Mouse (Mus musculus): ENCODE measurements around the gene Pla2g15.

Pla2g15 gene

DNA sequence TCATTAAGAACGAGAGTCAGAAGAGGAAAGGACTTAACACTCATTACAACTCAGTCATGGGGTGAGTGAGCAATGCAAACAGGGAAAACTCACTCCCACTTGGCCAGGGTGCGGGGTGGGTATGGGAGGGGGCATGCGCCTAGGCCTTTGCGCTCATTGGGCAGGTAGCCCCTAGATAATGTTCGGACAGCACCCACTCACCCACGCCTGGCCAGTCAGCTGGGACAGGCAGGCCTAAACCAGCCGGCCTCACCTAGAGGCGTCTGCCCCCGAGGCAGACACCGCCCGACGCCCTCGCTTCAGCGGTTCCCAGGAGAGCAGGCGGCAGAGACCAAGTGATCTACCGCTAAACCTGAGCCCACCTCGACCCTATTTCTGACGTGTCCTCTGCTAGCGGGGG, 14.5 kb upstream of the Pla2g15 start:
- peak; percentile 53 for DNase-seq

GRCm38 (mm10) chr8:106136156-106137130, 13.8 kb upstream of the Pla2g15 start, which contains the start of gene Esrp2:
TSS of gene Esrp2 (minus strand) at chr8:106136974.
- peak; percentile 88 for DNase-seq

GRCm38 (mm10) chr8:106137218-106137905, 12.8 kb upstream of the Pla2g15 start:
- peak; percentile 44 for DNase-seq

DNA sequence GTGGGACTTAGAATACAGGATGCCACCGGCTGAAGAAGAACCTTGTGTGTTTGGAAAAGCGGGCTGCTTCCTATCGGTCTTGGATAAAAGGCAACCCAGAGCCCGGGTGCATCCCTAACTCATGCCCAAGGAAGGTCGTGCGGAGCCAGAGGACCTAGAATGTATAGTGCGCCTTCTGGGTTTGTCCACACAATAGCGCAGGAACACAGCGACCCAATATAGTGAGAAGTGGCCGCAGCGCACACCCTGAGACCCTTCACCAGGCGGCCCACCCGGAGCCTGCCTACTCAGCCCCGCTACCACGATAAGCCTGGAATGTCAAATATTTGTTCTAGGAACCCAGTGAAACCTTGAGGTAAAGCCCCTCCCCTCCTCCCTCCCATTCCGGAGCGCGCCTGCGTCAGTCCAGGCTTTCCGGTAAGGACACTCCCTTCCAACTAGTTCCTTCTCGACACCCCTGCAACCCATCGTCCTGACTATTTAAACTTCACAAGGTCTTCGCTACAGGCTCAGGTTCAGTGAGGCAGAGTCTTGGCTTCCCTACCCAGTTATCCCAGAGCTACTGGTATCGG, 12.2 kb upstream of the Pla2g15 start:
- peak; percentile 87 for DNase-seq

DNA sequence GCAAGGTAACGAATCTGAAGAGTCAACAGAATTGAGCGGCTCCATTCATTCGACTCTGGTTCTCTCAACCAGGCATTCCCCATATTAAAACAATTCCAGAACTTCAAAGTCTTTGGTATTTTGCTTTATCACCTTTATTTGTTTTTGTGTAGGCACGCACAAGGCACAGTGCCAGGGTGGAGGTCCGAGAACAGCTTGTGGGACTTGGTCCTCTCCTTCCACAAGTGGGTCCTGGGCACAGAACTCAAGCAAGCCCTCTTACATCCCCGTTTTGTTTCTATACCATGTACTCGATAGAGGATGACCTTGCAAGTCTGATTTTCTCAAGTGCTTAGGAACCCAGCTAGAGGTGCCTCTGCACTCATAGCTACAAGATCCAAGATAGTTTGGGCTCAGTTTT, 11.6 kb upstream of the Pla2g15 start:
- no peak for DNase-seq

DNA sequence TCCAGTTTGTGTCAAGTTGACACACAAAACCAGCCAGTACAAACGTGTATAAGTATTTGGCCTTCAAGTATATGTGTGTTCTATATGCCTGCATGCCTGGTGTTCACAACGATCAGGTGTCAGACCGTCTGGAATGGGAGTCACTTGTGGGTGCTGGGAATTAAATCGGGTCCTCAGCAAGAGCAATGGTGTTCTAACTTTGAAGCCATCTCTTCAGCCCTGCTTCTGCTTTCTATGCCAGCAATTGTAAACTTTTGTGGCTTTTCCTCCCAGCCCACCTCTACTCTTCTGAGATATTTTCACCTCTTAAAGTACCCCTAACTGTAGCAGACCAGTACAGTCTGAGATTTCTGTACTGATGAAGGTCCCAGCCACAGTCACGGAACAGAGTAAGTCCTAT, 10.0 kb upstream of the Pla2g15 start:
- no peak for DNase-seq

DNA sequence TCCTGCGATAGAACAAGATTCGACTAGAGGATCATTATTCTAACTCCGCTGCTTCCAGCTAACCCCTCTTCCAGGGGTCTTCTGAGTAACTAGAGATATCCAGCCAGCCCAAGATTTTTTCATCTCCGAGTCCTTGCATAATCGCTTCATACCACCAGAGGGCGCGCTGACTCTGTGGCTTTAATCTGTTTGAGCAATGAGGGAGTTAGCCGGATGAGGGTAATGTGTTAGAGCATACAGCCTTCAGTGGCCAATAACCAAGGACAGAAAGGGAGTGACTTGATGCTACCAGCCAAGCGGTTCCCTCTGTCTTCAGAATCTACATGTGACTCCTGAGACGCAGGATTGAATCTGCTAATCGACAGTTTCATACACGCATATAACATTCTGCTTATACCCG, 9.4 kb upstream of the Pla2g15 start:
- DNase-seq, result peak; percentile 90

DNA sequence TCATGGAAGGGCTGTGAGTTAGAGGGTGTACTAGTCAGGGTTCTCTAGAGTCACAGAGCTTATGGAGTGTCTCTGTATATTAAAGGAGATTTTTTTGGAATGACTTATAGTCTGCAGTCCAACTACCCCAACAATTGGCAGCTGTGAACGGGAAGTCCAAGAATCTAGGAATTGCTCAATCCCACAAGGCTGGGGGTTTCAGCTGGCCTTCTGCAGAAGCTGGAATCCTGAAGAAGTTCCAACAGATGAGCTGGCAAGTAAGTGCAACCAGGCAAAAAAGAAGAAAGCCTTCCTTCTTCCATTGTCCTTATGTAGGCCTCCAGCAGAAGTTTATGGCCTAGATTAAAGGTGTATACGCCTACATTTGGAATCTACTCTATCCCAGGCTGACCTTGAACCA, 4.9 kb upstream of the Pla2g15 start:
- DNase-seq, result peak; percentile 63

- DNase-seq, result no peak
Observed at GRCm38 (mm10) chr8:106146014-106146413, 4.2 kb upstream of the Pla2g15 start.

DNA sequence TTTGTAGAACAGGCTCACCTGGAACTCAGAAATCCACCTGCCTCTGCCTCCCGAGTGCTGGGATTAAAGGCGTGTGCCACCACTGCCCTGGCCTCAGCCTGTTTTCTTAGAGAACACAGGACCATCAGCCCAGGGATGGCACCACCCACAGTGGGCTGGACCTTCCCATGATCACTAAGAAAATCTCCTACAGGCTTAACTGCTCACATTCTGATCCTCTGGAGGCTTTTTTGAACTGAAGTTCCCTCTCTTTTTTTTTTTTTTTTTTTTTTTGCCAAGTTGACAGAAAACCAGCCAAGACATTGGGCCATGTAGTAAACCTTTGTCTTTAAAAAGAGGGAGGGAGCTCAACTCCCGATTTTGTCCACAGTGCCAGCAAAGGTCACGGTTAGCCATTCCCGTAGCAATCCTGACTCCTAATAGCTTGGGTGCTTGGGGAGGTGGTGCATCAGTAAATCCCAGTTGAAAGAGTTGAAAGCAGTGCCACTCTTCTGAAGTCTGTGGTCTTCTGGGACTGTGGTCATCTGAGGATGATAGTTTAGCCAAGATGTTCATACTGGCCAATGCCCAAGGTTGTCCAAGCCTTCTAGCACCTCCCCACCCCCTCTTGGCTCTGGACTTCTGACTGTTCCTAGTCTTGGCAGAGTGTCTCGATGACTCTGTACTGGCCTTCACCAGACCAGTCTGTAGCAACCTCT, 2.2 kb upstream of the Pla2g15 start:
- DNase-seq, result peak; percentile 83

- DNase-seq, result no peak
Observed at GRCm38 (mm10) chr8:106149025-106149424, 1.2 kb upstream of the Pla2g15 start.

GRCm38 (mm10) chr8:106150653-106151000, 428 bp downstream of the Pla2g15 start:
- DNase-seq, result no peak

DNA sequence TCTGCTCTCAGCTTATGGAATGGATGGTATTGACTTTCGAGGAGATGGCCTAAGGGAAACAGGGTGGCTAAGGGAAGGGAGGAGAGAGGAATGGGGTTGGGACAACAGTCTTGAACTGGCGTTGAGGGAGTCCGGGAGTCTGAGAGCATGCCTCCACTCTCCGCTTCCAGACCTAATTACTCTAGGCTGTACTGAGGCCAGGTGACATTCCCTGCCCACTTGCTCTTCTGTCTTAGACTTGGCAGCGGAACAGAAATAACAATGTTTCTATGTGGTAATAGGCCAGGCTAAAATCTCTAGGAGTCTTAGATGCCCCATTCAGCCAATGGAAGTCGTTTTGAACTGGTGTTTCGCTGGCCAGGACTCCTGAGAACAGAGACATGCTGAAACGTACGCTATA, 842 bp downstream of the Pla2g15 start:
- no peak for DNase-seq

DNA sequence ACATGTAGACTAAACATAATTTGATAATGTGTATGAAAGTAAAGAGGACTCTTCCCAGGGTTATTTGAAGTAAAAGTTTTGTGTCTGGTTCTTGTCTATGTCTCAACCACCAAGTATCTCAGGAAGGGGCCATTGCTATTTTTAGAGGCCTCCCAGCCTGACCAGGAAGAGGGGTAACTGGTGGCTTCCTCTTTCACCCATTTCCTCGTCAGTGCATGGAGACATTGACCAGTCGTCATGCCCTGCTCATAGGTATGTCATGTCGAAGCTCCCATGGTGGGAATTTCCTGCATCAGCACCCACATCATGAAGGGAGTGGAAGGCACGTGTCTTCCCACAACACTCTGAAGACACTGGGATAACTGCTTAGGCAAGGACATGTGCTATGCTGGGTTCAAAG, 2.7 kb downstream of the Pla2g15 start:
- no peak for DNase-seq

- DNase-seq, result no peak
Observed at GRCm38 (mm10) chr8:106157419-106157818, 7.2 kb downstream of the Pla2g15 start.

DNA sequence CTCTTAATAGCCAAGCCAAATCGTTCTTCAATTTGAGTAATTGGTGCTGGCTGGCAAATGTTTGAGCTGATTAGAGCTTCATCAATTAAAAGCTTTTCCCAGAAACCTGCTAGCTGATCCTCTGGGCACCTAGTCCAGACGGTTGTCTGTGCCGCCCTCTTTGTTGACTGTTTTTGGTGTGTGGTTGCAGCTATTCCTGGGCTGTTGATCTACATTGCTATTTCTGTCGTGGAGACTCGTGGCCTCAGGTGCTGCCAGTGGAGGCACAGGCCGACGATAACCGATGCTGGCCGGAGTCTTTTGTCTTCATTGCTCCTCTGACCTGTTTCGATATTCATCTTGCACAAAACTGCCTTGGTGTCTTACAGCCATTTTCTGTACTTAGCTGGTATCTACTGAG, 8.2 kb downstream of the Pla2g15 start:
- no peak for DNase-seq

GRCm38 (mm10) chr8:106159876-106160275, 9.7 kb downstream of the Pla2g15 start:
- DNase-seq, result no peak

- no peak for DNase-seq
Observed at GRCm38 (mm10) chr8:106163251-106163650, 13.1 kb downstream of the Pla2g15 start.

GRCm38 (mm10) chr8:106165460-106165859, 15.3 kb downstream of the Pla2g15 start:
- peak; percentile 82 for DNase-seq

- DNase-seq, result peak; percentile 87
Observed at GRCm38 (mm10) chr8:106168356-106169016, 18.3 kb downstream of the Pla2g15 start, which contains the start of gene Slc7a6. TSS of gene Slc7a6 (plus strand) at chr8:106168857.

DNA sequence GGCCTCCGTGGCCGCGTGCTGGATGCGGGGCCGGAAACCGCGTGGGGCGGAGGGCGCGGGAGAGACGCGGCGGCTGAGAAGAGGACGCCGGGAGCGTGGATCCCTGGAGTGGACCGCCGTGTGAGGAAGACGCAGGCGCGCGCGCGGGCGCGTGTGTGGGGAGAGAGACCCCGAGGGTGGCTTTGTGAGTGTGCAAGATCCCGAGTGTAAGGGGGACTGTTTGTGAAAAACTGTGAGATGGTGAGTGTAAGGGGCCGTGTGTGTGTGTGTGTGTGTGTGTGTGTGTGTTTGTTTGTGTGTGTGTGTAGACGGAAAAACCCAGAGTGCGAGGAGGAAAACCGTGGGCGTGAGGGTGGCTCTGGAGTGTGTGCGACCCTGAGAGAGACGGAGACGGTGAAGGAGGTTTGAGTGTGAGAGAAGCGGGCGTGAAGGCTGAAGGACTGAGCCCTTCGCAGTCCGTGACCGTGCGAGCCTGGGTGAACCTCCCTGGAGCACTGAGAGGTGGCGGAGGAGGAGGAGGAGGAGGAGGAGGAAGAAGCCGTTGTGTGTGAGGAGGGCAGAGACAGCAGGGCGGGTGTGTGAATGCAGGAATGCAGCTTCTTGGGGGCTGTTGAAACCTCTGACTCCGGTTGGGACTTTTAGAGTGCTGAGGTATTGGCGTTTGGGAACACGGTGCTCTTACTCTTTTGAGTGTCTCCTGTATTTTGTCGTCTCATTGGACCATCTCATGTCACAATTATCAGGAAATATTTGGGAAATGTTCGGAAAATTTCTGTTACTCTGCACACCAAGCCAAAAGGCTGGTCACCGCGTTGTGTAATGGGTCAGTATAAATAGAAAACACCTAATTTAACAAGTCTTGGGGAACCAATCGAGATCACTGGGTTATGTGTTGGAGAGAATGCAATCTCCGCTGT, 19.1 kb downstream of the Pla2g15 start:
- DNase-seq, result peak; percentile 46

All from lung, postnatal 10 days (tissue).